Mouse (Mus musculus) spleen, adult 2 months (tissue): Measurements from ENCODE around the gene Tox3. TPM values are rescaled to one million over a fixed set of nuclear protein-coding genes. Genes with fewer than 3 reads are reported as not detected.

Experiments used
- DNase-seq, 2 experiments: peaks; one replicate each; pipeline versions ENCODE4 v3.0.0 to v3.0.0-alpha.2; 2012 to 2021; ENCODE audit warnings: low spot score in 2 of 2, low read depth in 1 of 2
- H3K27ac ChIP-seq: fragments of 200-500 bp; 2 replicates; pipeline ENCODE4 v1.5.1; 2012; ENCODE audit warnings: low read length, inconsistent platforms; ENCODE audit not compliant: insufficient read depth
- H3K27me3 ChIP-seq: fragments of 200-500 bp; 2 replicates; pipeline ENCODE4 v1.6.1; 2012; ENCODE audit warnings: mild to moderate bottlenecking, moderate library complexity, low read length, inconsistent platforms; ENCODE audit not compliant: control insufficient read depth, insufficient read depth
- H3K36me3 ChIP-seq: fragments of 200-500 bp; 2 replicates; pipeline ENCODE4 v1.6.1; 2012; ENCODE audit warnings: mild to moderate bottlenecking, low read length, inconsistent platforms; ENCODE audit not compliant: control insufficient read depth, insufficient read depth
- H3K4me1 ChIP-seq: fragments of 200-500 bp; 2 replicates; pipeline ENCODE4 v1.6.1; 2011; ENCODE audit warnings: inconsistent platforms; ENCODE audit not compliant: control insufficient read depth, insufficient read depth, insufficient read length
- H3K4me3 ChIP-seq: fragments of 200-500 bp; 2 replicates; pipeline ENCODE4 v1.5.1; 2011; ENCODE audit warnings: mild to moderate bottlenecking, inconsistent platforms; ENCODE audit not compliant: insufficient read depth, insufficient read length; ENCODE audit errors: extremely low read depth
- CTCF ChIP-seq: fragments of 200-500 bp; IDR thresholded peaks from 2 replicates; pipeline ENCODE4 v1.5.1; 2011; ENCODE audit warnings: mild to moderate bottlenecking, inconsistent platforms; ENCODE audit not compliant: insufficient read depth, insufficient read length, insufficient replicate concordance; ENCODE audit errors: extremely low read depth
- POLR2A ChIP-seq: fragments of 200-500 bp; IDR thresholded peaks from 2 replicates; pipeline ENCODE4 v1.6.1; 2011; ENCODE audit warnings: low read depth, low read length, inconsistent platforms
- WGBS: fragments of 180-500 bp; shearing (Covaris S2); methylation state at CpG from one replicate; pipeline ENCODE4 v1.1.7; 2018; 5-methylcytosine and 5-hydroxymethylcytosine counted together
- polyA plus RNA-seq: library from polyadenylated mRNA; depleted of rRNA; stranded (reverse); fragments of >200 nt; gene quantifications from 2 replicates; pipeline ENCODE4 v1.2.3, GENCODE M21; 2012

The Tox3 gene
- polyA plus RNA-seq, 1 experiment: 0.08 TPM

DNA sequence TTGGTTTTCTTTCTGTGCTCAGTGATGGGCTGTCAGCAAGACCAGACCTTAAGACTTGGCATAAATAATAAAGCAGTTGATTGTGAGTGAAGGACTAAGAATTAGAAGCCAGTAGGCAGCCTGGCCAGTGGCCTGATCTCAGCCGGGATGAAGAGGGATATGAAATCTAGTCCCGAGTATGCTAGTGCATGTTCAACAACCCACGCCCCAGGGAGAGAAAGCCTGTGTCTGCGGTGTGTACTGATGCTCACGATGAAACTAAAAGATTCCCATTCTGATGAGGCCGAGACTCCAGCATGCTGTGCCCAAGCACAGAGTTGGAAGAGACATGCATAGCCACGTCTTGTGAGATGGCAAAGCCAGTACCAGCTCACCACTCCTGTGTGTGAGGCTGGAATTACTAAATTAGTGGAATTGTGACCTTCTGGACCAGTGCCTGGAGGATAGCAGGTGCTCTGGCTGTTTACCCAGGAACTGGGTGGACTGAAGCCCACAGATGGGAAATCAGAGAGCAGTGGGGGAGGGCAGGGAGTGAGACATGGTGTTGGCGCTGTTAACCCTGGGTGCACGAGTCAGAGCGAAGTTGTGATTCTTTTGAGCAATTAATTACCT, 23.6 kb upstream of the Tox3 start:
- no peaks in the 10 kb centered on the region for H3K4me1 ChIP-seq
- no peak overlapping the region for H3K27ac ChIP-seq
- no peaks in the 10 kb centered on the region for H3K36me3 ChIP-seq
- 90% methylated on average over 10 of the region's 10 CpGs for WGBS
- H3K27me3 ChIP-seq: no peaks in the 10 kb centered on the region
- TF ChIP-seq CTCF (no peak), POLR2A (no peak)
- H3K4me3 ChIP-seq: no peak overlapping the region
- DNase-seq: no peak

DNA sequence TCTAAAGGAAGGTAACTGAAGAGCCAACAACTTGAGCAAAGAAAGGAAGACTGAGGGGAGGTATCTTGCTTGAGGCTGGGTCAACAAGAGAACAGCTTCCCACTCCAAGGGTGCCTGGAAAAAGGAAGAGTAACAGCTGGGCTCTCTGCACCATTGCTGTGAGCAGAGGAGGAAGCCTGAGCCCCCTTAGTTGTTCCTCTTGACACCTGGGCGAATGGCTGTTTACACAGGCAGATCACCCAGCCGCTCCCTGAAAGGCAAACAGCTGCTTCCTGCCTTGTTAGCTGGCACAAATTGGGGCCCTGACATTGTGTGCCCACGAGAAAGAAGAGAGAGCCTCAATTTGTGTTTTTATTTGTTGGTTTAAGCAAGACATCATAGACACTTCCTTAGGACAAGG, 21.7 kb upstream of the Tox3 start:
- Histone ChIP-seq H3K27ac (no peak overlapping the region), H3K36me3 (no peaks in the 10 kb centered on the region), H3K27me3 (no peaks in the 10 kb centered on the region), H3K4me3 (no peak overlapping the region), H3K4me1 (no peaks in the 10 kb centered on the region)
- TF ChIP-seq POLR2A (no peak), CTCF (no peak)
- WGBS: 10% methylated on average over 3 of the region's 3 CpGs
- DNase-seq: no peak

DNA sequence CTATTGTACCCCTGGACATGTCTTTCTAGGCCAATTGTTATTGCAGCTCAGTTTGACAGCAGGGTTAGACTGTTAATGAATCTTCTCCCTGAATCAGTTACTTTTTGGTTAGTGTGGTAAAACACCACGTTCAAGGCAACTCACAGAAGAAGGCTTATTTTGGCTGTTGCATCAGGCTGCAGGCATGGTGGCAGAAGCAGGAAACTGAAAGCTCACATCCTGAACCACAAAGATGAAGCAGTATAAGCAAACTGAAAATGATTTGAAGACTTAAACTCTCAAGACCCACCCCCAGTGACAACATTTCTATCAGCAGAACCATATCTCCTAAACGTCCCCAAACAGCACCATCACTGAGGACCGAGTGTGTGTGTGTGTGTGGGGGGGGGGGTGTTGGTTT, 8.6 kb upstream of the Tox3 start:
- 8% methylated on average over 3 of the region's 3 CpGs for WGBS
- TF ChIP-seq CTCF: no peak
- no peak overlapping the region for H3K4me3 ChIP-seq
- no peaks in the 10 kb centered on the region for H3K4me1 ChIP-seq
- H3K36me3 ChIP-seq: no peaks in the 10 kb centered on the region
- H3K27me3 ChIP-seq: no peaks in the 10 kb centered on the region
- no peak for DNase-seq
- H3K27ac ChIP-seq: no peak overlapping the region

DNA sequence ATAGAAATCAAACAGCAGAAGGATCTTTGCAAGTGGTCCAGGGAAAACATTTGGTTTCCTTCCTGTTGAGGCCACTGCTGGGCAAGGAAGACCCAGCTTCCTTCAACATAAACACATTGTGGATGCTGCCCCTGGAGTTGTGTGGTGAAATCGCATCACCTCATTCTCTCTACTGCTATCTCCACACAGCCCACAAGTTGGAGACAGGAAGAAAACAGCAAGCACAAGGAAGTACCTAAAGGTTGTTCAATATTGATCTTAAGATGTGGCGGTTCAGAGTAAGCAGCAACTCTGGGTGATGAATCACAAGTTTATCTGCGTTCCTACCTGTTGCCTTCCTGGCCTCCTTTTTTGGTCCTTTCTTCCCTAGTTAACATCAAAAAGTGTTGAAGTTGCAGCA, 6.6 kb upstream of the Tox3 start:
- DNase-seq: no peak
- Histone ChIP-seq H3K36me3 (no peaks in the 10 kb centered on the region), H3K4me3 (no peak overlapping the region), H3K4me1 (no peaks in the 10 kb centered on the region), H3K27me3 (no peaks in the 10 kb centered on the region), H3K27ac (no peak overlapping the region)
- WGBS: 67% methylated on average over 3 of the region's 3 CpGs
- TF ChIP-seq CTCF (no peak), POLR2A (no peak)

DNA sequence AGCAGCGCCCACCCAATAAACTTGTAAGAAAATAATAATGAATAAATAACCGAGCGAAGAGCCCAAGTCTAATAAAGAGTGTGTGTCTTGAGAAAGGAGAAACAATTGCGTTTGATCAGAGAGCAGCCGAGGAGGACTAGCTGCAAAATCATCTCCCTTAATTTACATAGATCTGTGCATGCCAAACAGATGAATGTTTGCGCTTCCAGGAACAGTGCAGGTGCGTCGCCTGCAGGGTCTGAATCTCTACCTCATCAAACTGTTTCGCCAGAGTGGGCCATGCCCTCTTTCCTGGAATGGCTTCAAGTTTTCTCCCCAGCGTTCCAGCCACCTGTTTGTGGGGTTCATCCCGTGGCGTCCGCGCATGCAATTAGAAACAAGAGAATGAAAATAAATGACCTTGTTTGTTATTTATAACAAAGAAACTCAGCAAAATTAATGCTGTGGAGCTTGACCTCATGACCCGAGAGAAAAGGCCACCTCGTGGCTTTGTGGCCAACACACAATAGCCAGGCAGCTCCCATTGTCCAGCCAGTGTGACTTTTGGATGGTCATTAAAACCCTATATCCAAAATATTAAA, 5.9 kb upstream of the Tox3 start:
- H3K27ac ChIP-seq: no peak overlapping the region
- H3K4me1 ChIP-seq: no peaks in the 10 kb centered on the region
- H3K36me3 ChIP-seq: no peaks in the 10 kb centered on the region
- WGBS: 83% methylated on average over 16 of the region's 16 CpGs
- DNase-seq: no peak
- no peaks in the 10 kb centered on the region for H3K27me3 ChIP-seq
- H3K4me3 ChIP-seq: no peak overlapping the region
- no peak for TF ChIP-seq POLR2A
- TF ChIP-seq CTCF: no peak

DNA sequence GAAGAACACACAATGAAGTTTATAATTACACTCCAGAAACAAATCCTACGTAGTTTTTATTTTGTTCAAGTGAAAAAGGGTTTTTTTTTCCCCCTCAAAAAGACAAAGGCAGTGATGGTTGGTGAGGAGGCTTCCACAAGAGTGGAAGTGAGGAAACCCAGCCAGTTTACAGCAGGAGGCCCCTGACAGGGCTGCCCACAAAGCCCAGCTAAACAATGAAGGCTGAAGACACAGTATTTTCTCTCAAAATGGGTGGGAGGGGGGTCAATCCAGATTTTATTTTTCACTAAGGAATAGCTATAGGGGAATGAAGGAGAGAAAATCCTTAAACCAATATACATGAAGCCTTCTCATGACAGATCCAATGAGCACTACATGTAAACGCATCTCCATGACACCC, 5.4 kb upstream of the Tox3 start:
- TF ChIP-seq CTCF (no peak), POLR2A (no peak)
- 62% methylated on average over 2 of the region's 2 CpGs for WGBS
- Histone ChIP-seq H3K36me3 (no peaks in the 10 kb centered on the region), H3K4me1 (no peaks in the 10 kb centered on the region), H3K4me3 (no peak overlapping the region), H3K27ac (no peak overlapping the region), H3K27me3 (no peaks in the 10 kb centered on the region)
- DNase-seq: no peak

DNA sequence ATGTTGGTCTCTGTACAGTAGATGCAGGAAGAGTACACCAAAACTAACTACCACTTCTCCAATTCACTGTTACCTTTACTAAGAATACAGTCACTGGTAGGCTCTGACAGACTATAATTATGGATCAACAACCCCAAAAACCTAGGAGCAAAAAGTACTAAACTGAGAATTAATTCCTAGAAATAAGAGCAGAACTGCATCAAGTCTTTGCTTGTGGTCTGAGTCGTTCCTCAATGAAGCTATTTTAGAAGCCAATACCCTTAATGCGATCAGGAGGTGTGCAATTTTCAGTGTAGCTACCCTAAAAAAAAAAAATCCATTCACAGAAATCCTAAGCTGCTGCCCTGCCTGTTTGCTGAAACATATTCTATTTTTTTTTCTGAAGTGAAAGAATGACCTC, 4.8 kb upstream of the Tox3 start:
- peaks cover 1% of the 10 kb centered on the region; the same call in 1 of the 2 replicates for H3K27me3 ChIP-seq
- no peak overlapping the region for H3K4me3 ChIP-seq
- TF ChIP-seq POLR2A (no peak), CTCF (no peak)
- H3K27ac ChIP-seq: no peak overlapping the region
- no peaks in the 10 kb centered on the region for H3K4me1 ChIP-seq
- no peak for DNase-seq
- no peaks in the 10 kb centered on the region for H3K36me3 ChIP-seq
- WGBS: 41% methylated on average over 2 of the region's 2 CpGs
